In the genomic region with DNA sequence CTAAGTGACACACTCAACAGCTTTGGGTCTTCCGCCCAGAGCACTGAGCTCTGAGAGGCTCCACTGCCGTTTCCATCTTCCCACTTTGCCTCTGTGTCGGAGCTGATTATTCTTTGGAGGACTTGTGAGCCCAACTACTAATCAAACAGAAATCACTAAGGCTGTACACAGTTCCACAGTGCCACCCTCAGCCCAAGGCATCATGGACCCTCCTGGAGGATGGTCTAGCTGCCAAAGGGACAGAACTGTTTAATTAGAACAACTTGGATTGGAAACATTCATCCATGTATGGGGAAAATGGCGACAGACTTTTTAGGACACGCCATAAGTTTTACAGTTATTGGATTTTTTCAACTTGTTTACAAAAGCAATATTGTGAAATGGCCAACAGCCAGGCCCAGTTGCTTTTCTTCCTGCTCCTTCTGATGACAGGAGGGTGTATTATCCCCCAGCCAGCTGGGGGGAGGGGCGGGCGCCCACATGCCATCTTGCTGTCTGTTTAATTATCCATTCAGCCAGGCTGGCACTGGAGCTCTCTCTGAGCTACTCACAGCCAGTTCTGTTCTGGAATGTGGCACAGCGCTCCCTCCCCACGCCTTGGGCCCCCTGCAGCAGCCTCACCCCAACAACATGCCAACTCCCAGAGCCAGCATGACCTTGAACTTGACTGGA, we compare ENCODE assay signal across 8 mouse cellular contexts.
A peak's percentile ranks its signal among the peaks of the same experiment; 100 is the strongest.
DNase-seq lines count a peak whose midpoint lies in the region; ATAC-seq and TF ChIP-seq lines count a peak whose summit lies in the region.

No protein-coding gene starts in this region.

- no peaks in the 10 kb centered on the region for H3K36me3 ChIP-seq in hindbrain, postnatal 0 days (ENCODE audit: insufficient read depth, low read length)
- H3K36me3 ChIP-seq in hindbrain, embryonic 13.5 days, result no peaks in the 10 kb centered on the region
- no peaks in the 10 kb centered on the region for H3K36me3 ChIP-seq in embryonic facial prominence, embryonic 15.5 days

- ATAC-seq in hindbrain, postnatal 0 days, result peak; percentile 68
- no peak for ATAC-seq in hindbrain, embryonic 13.5 days (ENCODE audit: low FRiP score)
- ATAC-seq in embryonic facial prominence, embryonic 15.5 days (ENCODE audit: insufficient number of reproducible peaks, low FRiP score, low TSS enrichment, low read depth), result peak; percentile 63; the same call in 1 of the 2 replicates
- ATAC-seq in megakaryocyte, adult 5-6 weeks (ENCODE audit: poor library complexity, severe bottlenecking), result no peak

- TF ChIP-seq CTCF in hindbrain, postnatal 0 days (IDR thresholded peaks at IDR 0.05; ENCODE audit: low read depth), result no peak

- H3K27me3 ChIP-seq in hindbrain, postnatal 0 days (ENCODE audit: insufficient read depth, low read length), result no peaks in the 10 kb centered on the region
- 0 out of 2 replicates have a peak, but pooled peaks cover 4% of the 10 kb centered on the region for H3K27me3 ChIP-seq in hindbrain, embryonic 13.5 days
- peaks cover 4% of the 10 kb centered on the region for H3K27me3 ChIP-seq in embryonic facial prominence, embryonic 15.5 days

- H3K9ac ChIP-seq in hindbrain, postnatal 0 days (replicated peaks; ENCODE audit: low read length), result no peak overlapping the region
- H3K9ac ChIP-seq in hindbrain, embryonic 13.5 days, result no peak overlapping the region
- H3K9ac ChIP-seq in embryonic facial prominence, embryonic 15.5 days, result no peak overlapping the region

- no peak overlapping the region for H3K27ac ChIP-seq in hindbrain, postnatal 0 days
- no peak overlapping the region for H3K27ac ChIP-seq in hindbrain, embryonic 13.5 days
- H3K27ac ChIP-seq in embryonic facial prominence, embryonic 15.5 days (replicated peaks), result peak overlapping the region; percentile 41

- H3K4me2 ChIP-seq in hindbrain, postnatal 0 days (ENCODE audit: low read depth, low read length), result no peak overlapping the region
- H3K4me2 ChIP-seq in hindbrain, embryonic 13.5 days, result no peak overlapping the region
- H3K4me2 ChIP-seq in embryonic facial prominence, embryonic 15.5 days (replicated peaks), result no peak overlapping the region

- peaks cover 4% of the 10 kb centered on the region for H3K4me1 ChIP-seq in hindbrain, postnatal 0 days (ENCODE audit: insufficient read depth, low read length)
- H3K4me1 ChIP-seq in hindbrain, embryonic 13.5 days (replicated peaks), result peaks cover 21% of the 10 kb centered on the region
- peaks cover 22% of the 10 kb centered on the region for H3K4me1 ChIP-seq in embryonic facial prominence, embryonic 15.5 days

- peak; percentile 62 for DNase-seq in hindbrain, postnatal 0 days (ENCODE audit: low spot score)
- peak; percentile 67 for DNase-seq in kidney, postnatal 10 days
- DNase-seq in lung, postnatal 10 days, result peak; percentile 50
- DNase-seq in adrenal gland, postnatal 4 days (ENCODE audit: low spot score in 2 of 2), result no peak
- no peak for DNase-seq in thymus, adult 18-20 months

- H3K4me3 ChIP-seq in hindbrain, postnatal 0 days (ENCODE audit: low read length), result no peak overlapping the region
- H3K4me3 ChIP-seq in hindbrain, embryonic 13.5 days, result no peak overlapping the region
- H3K4me3 ChIP-seq in embryonic facial prominence, embryonic 15.5 days (replicated peaks), result no peak overlapping the region

- H3K9me3 ChIP-seq in hindbrain, postnatal 0 days (ENCODE audit: low read length), result no peaks in the 10 kb centered on the region
- no peaks in the 10 kb centered on the region for H3K9me3 ChIP-seq in hindbrain, embryonic 13.5 days
- no peaks in the 10 kb centered on the region for H3K9me3 ChIP-seq in embryonic facial prominence, embryonic 15.5 days (replicated peaks)

- 46% methylated on average over 9 of the region's 9 CpGs for WGBS in hindbrain, postnatal 0 days
- 73% methylated on average over 9 of the region's 9 CpGs for WGBS in hindbrain, embryonic 13.5 days
- WGBS in embryonic facial prominence, embryonic 15.5 days, result 50% methylated on average over 9 of the region's 9 CpGs

Comparison
In these comparisons a context has a peak if more than half of its experiments do, and no peak if none do; other contexts are left out.
1. ATAC-seq: peak in hindbrain, postnatal 0 days (single experiment) and embryonic facial prominence, embryonic 15.5 days (single experiment); none in hindbrain, embryonic 13.5 days (single experiment) and megakaryocyte, adult 5-6 weeks (single experiment).
2. DNase-seq: peak in hindbrain, postnatal 0 days (single experiment), kidney, postnatal 10 days (single experiment) and lung, postnatal 10 days (single experiment); none in adrenal gland, postnatal 4 days (0 of 2) and thymus, adult 18-20 months (0 of 2).